Mouse (Mus musculus): ENCODE results near the gene Myh3. TPM values are rescaled to one million over a fixed set of nuclear protein-coding genes. Genes with fewer than 3 reads are reported as not detected.

Myh3 gene
- polyA plus RNA-seq, 1 experiment from 2014 or later: 0.87 TPM

- Histone ChIP-seq H3K4me3 (replicated peaks) (peak overlapping the region; percentile 77), H3K27ac (peak overlapping the region; percentile 46; the same call in 1 of the 2 replicates), H3K4me2 (peak overlapping the region; percentile 71), H3K36me3 (replicated peaks) (peaks cover 12% of the 10 kb centered on the region), H3K9me3 (no peaks in the 10 kb centered on the region), H3K9ac (peak overlapping the region; percentile 76), H3K4me1 (peaks cover 20% of the 10 kb centered on the region), H3K27me3 (no peaks in the 10 kb centered on the region)
- ATAC-seq (ENCODE audit: low FRiP score): no peak; the same call in 1 of the 2 replicates
- WGBS: 9% methylated on average over 16 of the region's 16 CpGs
Measured at GRCm38 (mm10) chr11:67051676-67052320, 26.3 kb upstream of the Myh3 start.

GRCm38 (mm10) chr11:67052321-67052952 is 25.7 kb upstream of the Myh3 start, which contains the start of the genes Adprm and Sco1:
Adprm (minus strand) TSS chr11:67052594.
Sco1 (plus strand) TSS chr11:67052670.
- Histone ChIP-seq H3K27me3 (no peaks in the 10 kb centered on the region), H3K4me3 (replicated peaks) (peak within 1 kb of the TSS; percentile 77), H3K36me3 (replicated peaks) (peaks cover 19% of the 10 kb centered on the region), H3K9me3 (no peaks in the 10 kb centered on the region), H3K4me1 (peaks cover 20% of the 10 kb centered on the region), H3K27ac (peak within 1 kb of the TSS; percentile 46), H3K4me2 (peak within 1 kb of the TSS; percentile 71), H3K9ac (peak within 1 kb of the TSS; percentile 76)
- under 1% methylated on average over 50 of the region's 50 CpGs for WGBS
- peak; percentile 95 for ATAC-seq (ENCODE audit: low FRiP score)

GRCm38 (mm10) chr11:67054754-67055365 is 23.2 kb upstream of the Myh3 start:
- H3K4me3 ChIP-seq (replicated peaks): no peak overlapping the region
- peaks cover 42% of the 10 kb centered on the region for H3K36me3 ChIP-seq (replicated peaks)

GRCm38 (mm10) chr11:67061311-67061710 is 16.8 kb upstream of the Myh3 start:
- Histone ChIP-seq H3K27me3 (no peaks in the 10 kb centered on the region), H3K4me1 (no peaks in the 10 kb centered on the region), H3K27ac (no peak overlapping the region), H3K36me3 (replicated peaks) (peaks cover 85% of the 10 kb centered on the region), H3K4me2 (no peak overlapping the region), H3K9me3 (no peaks in the 10 kb centered on the region), H3K9ac (no peak overlapping the region), H3K4me3 (replicated peaks) (no peak overlapping the region)
- WGBS: 87% methylated on average over 2 of the region's 2 CpGs
- ATAC-seq (ENCODE audit: low FRiP score): no peak

More at GRCm38 (mm10) chr11:67054754-67055365, 23.2 kb upstream of the Myh3 start:
- H3K9ac ChIP-seq: no peak overlapping the region
- WGBS: 93% methylated on average over 8 of the region's 8 CpGs
- no peak for ATAC-seq (ENCODE audit: low FRiP score)
- H3K27ac ChIP-seq: no peak overlapping the region
- no peaks in the 10 kb centered on the region for H3K27me3 ChIP-seq
- H3K4me1 ChIP-seq: peaks cover 20% of the 10 kb centered on the region
- H3K9me3 ChIP-seq: no peaks in the 10 kb centered on the region
- no peak overlapping the region for H3K4me2 ChIP-seq

GRCm38 (mm10) chr11:67062726-67063125 is 15.4 kb upstream of the Myh3 start:
- H3K9ac ChIP-seq: no peak overlapping the region
- H3K27me3 ChIP-seq: no peaks in the 10 kb centered on the region
- 89% methylated on average over 3 of the region's 3 CpGs for WGBS
- no peak overlapping the region for H3K4me3 ChIP-seq (replicated peaks)
- H3K4me2 ChIP-seq: no peak overlapping the region
- no peak overlapping the region for H3K27ac ChIP-seq
- ATAC-seq (ENCODE audit: low FRiP score): no peak
- H3K9me3 ChIP-seq: no peaks in the 10 kb centered on the region
- peaks cover 78% of the 10 kb centered on the region for H3K36me3 ChIP-seq (replicated peaks)
- H3K4me1 ChIP-seq: no peaks in the 10 kb centered on the region

GRCm38 (mm10) chr11:67067741-67068140 is 10.4 kb upstream of the Myh3 start:
- ATAC-seq (ENCODE audit: low FRiP score): no peak

GRCm38 (mm10) chr11:67072615-67073130 is 5.4 kb upstream of the Myh3 start:
- H3K4me2 ChIP-seq: no peak overlapping the region
- 79% methylated on average over 15 of the region's 15 CpGs for WGBS
- no peaks in the 10 kb centered on the region for H3K36me3 ChIP-seq (replicated peaks)
- H3K9ac ChIP-seq: no peak overlapping the region
- no peaks in the 10 kb centered on the region for H3K9me3 ChIP-seq
- no peak overlapping the region for H3K27ac ChIP-seq
- H3K27me3 ChIP-seq: no peaks in the 10 kb centered on the region
- H3K4me3 ChIP-seq (replicated peaks): no peak overlapping the region
- peaks cover 5% of the 10 kb centered on the region for H3K4me1 ChIP-seq
- ATAC-seq (ENCODE audit: low FRiP score): no peak

More at GRCm38 (mm10) chr11:67067741-67068140, 10.4 kb upstream of the Myh3 start:
- Histone ChIP-seq H3K27ac (no peak overlapping the region), H3K9me3 (no peaks in the 10 kb centered on the region), H3K36me3 (replicated peaks) (peaks cover 36% of the 10 kb centered on the region), H3K9ac (no peak overlapping the region), H3K4me2 (no peak overlapping the region), H3K4me1 (no peaks in the 10 kb centered on the region), H3K27me3 (no peaks in the 10 kb centered on the region), H3K4me3 (replicated peaks) (no peak overlapping the region)
- WGBS: 94% methylated on average over 3 of the region's 3 CpGs

- peaks cover 10% of the 10 kb centered on the region for H3K4me1 ChIP-seq
- no peak overlapping the region for H3K4me3 ChIP-seq (replicated peaks)
- ATAC-seq (ENCODE audit: low FRiP score): no peak; the same call in 1 of the 2 replicates
- no peaks in the 10 kb centered on the region for H3K27me3 ChIP-seq
- no peak overlapping the region for H3K27ac ChIP-seq
- no peaks in the 10 kb centered on the region for H3K9me3 ChIP-seq
- WGBS: 40% methylated on average over 3 of the region's 3 CpGs
- H3K4me2 ChIP-seq: no peak overlapping the region
- H3K36me3 ChIP-seq (replicated peaks): no peaks in the 10 kb centered on the region
- H3K9ac ChIP-seq: no peak overlapping the region
Measured at GRCm38 (mm10) chr11:67075036-67075435, 3.1 kb upstream of the Myh3 start.

GRCm38 (mm10) chr11:67076781-67077180 is 1.3 kb upstream of the Myh3 start:
- no peaks in the 10 kb centered on the region for H3K36me3 ChIP-seq (replicated peaks)
- 0 out of 2 replicates have a peak, but pooled peaks cover 10% of the 10 kb centered on the region for H3K27me3 ChIP-seq
- H3K9ac ChIP-seq: no peak overlapping the region
- H3K27ac ChIP-seq: no peak overlapping the region
- H3K4me3 ChIP-seq (replicated peaks): no peak overlapping the region
- ATAC-seq (ENCODE audit: low FRiP score): no peak
- peaks cover 27% of the 10 kb centered on the region for H3K4me1 ChIP-seq
- WGBS: 92% methylated on average over 5 of the region's 5 CpGs
- H3K4me2 ChIP-seq: no peak overlapping the region
- H3K9me3 ChIP-seq: no peaks in the 10 kb centered on the region

GRCm38 (mm10) chr11:67077435-67077834 is 665 bp upstream of the Myh3 start:
- Histone ChIP-seq H3K4me3 (replicated peaks) (no peak overlapping the region), H3K27ac (no peak overlapping the region), H3K9ac (no peak overlapping the region), H3K4me2 (no peak overlapping the region), H3K36me3 (replicated peaks) (no peaks in the 10 kb centered on the region), H3K27me3 (0 out of 2 replicates have a peak, but pooled peaks cover 10% of the 10 kb centered on the region), H3K4me1 (peaks cover 27% of the 10 kb centered on the region), H3K9me3 (no peaks in the 10 kb centered on the region)
- 51% methylated on average over 3 of the region's 3 CpGs for WGBS
- no peak; the same call in 1 of the 2 replicates for ATAC-seq (ENCODE audit: low FRiP score)

- no peak overlapping the region for H3K27ac ChIP-seq
- no peak overlapping the region for H3K9ac ChIP-seq
- 91% methylated on average over 6 of the region's 6 CpGs for WGBS
- H3K9me3 ChIP-seq: no peaks in the 10 kb centered on the region
- H3K4me1 ChIP-seq: peaks cover 27% of the 10 kb centered on the region
- H3K4me2 ChIP-seq: no peak overlapping the region
- H3K36me3 ChIP-seq (replicated peaks): no peaks in the 10 kb centered on the region
- H3K4me3 ChIP-seq (replicated peaks): no peak overlapping the region
- no peak for ATAC-seq (ENCODE audit: low FRiP score)
- peaks cover 23% of the 10 kb centered on the region for H3K27me3 ChIP-seq
Measured at GRCm38 (mm10) chr11:67078888-67079287, 788 bp downstream of the Myh3 start.

- no peak for ATAC-seq (ENCODE audit: low FRiP score)
- Histone ChIP-seq H3K27ac (0 out of 2 replicates have a peak overlapping the region, but pooled peaks have one; percentile 36), H3K4me3 (replicated peaks) (no peak overlapping the region), H3K9ac (no peak overlapping the region), H3K9me3 (no peaks in the 10 kb centered on the region), H3K36me3 (replicated peaks) (no peaks in the 10 kb centered on the region), H3K4me1 (peaks cover 27% of the 10 kb centered on the region), H3K27me3 (peaks cover 31% of the 10 kb centered on the region), H3K4me2 (no peak overlapping the region)
- 47% methylated on average over 11 of the region's 11 CpGs for WGBS
Measured at GRCm38 (mm10) chr11:67079740-67080139, 1.6 kb downstream of the Myh3 start.
